ENCODE assay signal across 10 mouse cellular contexts in the genomic region with DNA sequence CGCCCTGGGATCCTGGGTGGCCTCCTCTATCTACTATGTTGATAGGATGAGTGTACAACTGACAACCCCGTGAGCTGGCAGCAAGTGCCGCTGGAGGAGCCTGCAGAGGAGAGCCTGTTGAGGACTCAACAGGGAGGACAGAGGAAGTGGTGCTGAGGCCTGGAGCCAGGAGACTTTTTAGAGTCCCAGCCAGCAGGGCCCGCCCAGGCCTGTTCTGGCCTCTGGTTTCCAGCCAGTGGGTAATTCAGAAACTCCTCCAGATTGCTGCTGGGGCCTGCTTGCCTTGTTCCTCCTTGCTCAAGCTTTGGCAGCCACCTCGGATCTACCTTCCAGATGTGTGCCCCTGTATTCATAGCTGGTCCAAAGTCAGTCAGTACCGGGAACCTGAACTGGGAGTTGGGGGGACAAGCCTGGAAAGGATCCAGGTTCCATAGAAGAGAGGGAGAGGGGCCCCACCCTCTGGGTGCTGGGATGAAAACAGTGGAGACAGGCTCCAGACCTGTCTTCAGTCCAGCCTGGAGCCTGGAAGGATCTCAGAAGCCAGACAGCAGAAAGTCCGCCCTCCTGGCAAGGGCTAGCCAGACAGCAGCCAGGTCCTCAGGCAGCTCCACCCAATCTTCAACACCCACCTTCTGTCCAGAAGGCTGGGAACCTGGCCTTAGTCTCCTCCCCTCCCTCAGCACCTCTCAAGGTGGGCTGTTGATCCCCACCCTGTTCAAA. TPM values are rescaled to one million over a fixed set of nuclear protein-coding genes. Genes with fewer than 3 reads are reported as not detected.
DNase-seq lines count a peak whose midpoint lies in the region; ATAC-seq and TF ChIP-seq lines count a peak whose summit lies in the region.
"Had no signal": no experiment of that assay in that cellular context is flagged by ENCODE, and none has a peak within 500 bp of the region (broad histone marks: within the 10 kb centered on the region; RNA-seq: fewer than 3 reads in every experiment).

No protein-coding gene starts in this region.

- no peak overlapping the region for H3K9ac ChIP-seq in kidney, embryonic 16.5 days (replicated peaks; ENCODE audit: low read length)
- H3K9ac ChIP-seq in forebrain, embryonic 13.5 days, result no peak overlapping the region

- DNase-seq in ovary, adult 18-20 months (ENCODE audit: low spot score), result peak; percentile 50
- DNase-seq in ovary, postnatal 14 days (ENCODE audit: low spot score), result no peak
- peak; percentile 74 to 81 for DNase-seq in gastrocnemius, postnatal 36 days
- DNase-seq in left cerebral cortex, postnatal 14 days (ENCODE audit: low spot score in 2 of 2), result no peak

- no peak overlapping the region for H3K4me2 ChIP-seq in kidney, embryonic 16.5 days (replicated peaks; ENCODE audit: low read depth, low read length)
- no peak overlapping the region for H3K4me2 ChIP-seq in forebrain, embryonic 13.5 days

- 0 out of 2 replicates have a peak, but pooled peaks cover 3% of the 10 kb centered on the region for H3K4me1 ChIP-seq in kidney, embryonic 16.5 days (ENCODE audit: insufficient read depth, low read length)
- peaks cover 4% of the 10 kb centered on the region for H3K4me1 ChIP-seq in testis, adult 2 months (ENCODE audit: control insufficient read depth, insufficient read depth, low read length)
- peaks cover 18% of the 10 kb centered on the region for H3K4me1 ChIP-seq in forebrain, embryonic 13.5 days

- no peak overlapping the region for H3K4me3 ChIP-seq in kidney, embryonic 16.5 days (ENCODE audit: low read length)
- no peak overlapping the region for H3K4me3 ChIP-seq in testis, adult 2 months (ENCODE audit: control insufficient read depth, low read depth, low read length)
- no peak overlapping the region for H3K4me3 ChIP-seq in forebrain, embryonic 13.5 days

- no peak for TF ChIP-seq POLR2A in testis, adult 2 months (IDR thresholded peaks at IDR 0.05; ENCODE audit: control insufficient read depth, low read depth, low read length)

- intact Hi-C loops in gastrocnemius, postnatal 36 days (cut with DNase I), result no loop called here
- intact Hi-C loops in left cerebral cortex, postnatal 14 days (cut with DNase I), result no loop called here

- TF ChIP-seq CTCF in testis, adult 2 months (IDR thresholded peaks at IDR 0.05; ENCODE audit: control insufficient read depth, insufficient read depth, insufficient replicate concordance, low read depth, low read length), result no peak

- no peaks in the 10 kb centered on the region for H3K9me3 ChIP-seq in kidney, embryonic 16.5 days (ENCODE audit: low read length)
- peaks cover 3% of the 10 kb centered on the region; the same call in 1 of the 2 replicates for H3K9me3 ChIP-seq in forebrain, embryonic 13.5 days (replicated peaks)

- WGBS in kidney, embryonic 16.5 days, result 75% methylated on average over 7 of the region's 7 CpGs
- 81% methylated on average over 7 of the region's 7 CpGs for WGBS in forebrain, embryonic 13.5 days

- H3K27me3 ChIP-seq in kidney, embryonic 16.5 days (ENCODE audit: insufficient read depth, low read length), result no peaks in the 10 kb centered on the region
- H3K27me3 ChIP-seq in testis, adult 2 months (ENCODE audit: control insufficient read depth, insufficient read depth, low read length), result no peaks in the 10 kb centered on the region
- H3K27me3 ChIP-seq in forebrain, embryonic 13.5 days, result no peaks in the 10 kb centered on the region

- peak overlapping the region; percentile 40; the same call in 1 of the 2 replicates for H3K27ac ChIP-seq in kidney, embryonic 16.5 days (ENCODE audit: low read length)
- peak overlapping the region; percentile 51; the same call in 1 of the 2 replicates for H3K27ac ChIP-seq in testis, adult 2 months (ENCODE audit: control insufficient read depth, insufficient read depth, low read depth, low read length)
- H3K27ac ChIP-seq in forebrain, embryonic 13.5 days, result no peak overlapping the region

- ATAC-seq in kidney, embryonic 16.5 days (ENCODE audit: low FRiP score, low TSS enrichment), result no peak
- ATAC-seq in monocyte, adult 5-6 weeks (replicated peaks; ENCODE audit: insufficient number of reproducible peaks, low FRiP score, low TSS enrichment, poor library complexity, severe bottlenecking), result no peak
- no peak for ATAC-seq in forebrain, embryonic 13.5 days

- no peaks in the 10 kb centered on the region for H3K36me3 ChIP-seq in kidney, embryonic 16.5 days (ENCODE audit: insufficient read depth, low read length)
- H3K36me3 ChIP-seq in testis, adult 2 months (ENCODE audit: control insufficient read depth, insufficient read depth, low read length), result no peaks in the 10 kb centered on the region
- H3K36me3 ChIP-seq in forebrain, embryonic 13.5 days (ENCODE audit: poor library complexity, severe bottlenecking), result no peaks in the 10 kb centered on the region

RNA-seq across cellular contexts. Expression of gene Lrrc74a, which starts 41.6 kb away (rescaled TPM):
- total RNA-seq in gastrocnemius, postnatal 36 days (2021), result not detected
- polyA plus RNA-seq in kidney, embryonic 16.5 days (2015; fragmentation: Nextera tagmentation; extraction: Ambion mirVana), result not detected in 2 replicates
- 75.3 and 76.4 TPM in 2 replicates for polyA plus RNA-seq in testis, adult 2 months (2012; rRNA removed)
- total RNA-seq in monocyte, adult 5-6 weeks (2017), result not detected in 3 replicates
- total RNA-seq in left cerebral cortex, postnatal 14 days (2021), result not detected
- not detected in 2 replicates for polyA plus RNA-seq in forebrain, embryonic 13.5 days (2015; fragmentation: Nextera tagmentation; extraction: Ambion mirVana)
- total RNA-seq: adrenal gland, postnatal 36 days had no signal
- polyA plus RNA-seq: limb, embryonic 11.5 days had no signal

RNA-seq across cellular contexts. Expression of gene Angel1, which starts 49.5 kb away (rescaled TPM):
- 1 to 10 TPM; 3.5 to 3.9 TPM for total RNA-seq in gastrocnemius, postnatal 36 days (2021)
- 11.7 and 11.9 TPM in 2 replicates for polyA plus RNA-seq in kidney, embryonic 16.5 days (2015; fragmentation: Nextera tagmentation; extraction: Ambion mirVana)
- polyA plus RNA-seq in testis, adult 2 months (2012; rRNA removed), result 188 and 191 TPM in 2 replicates
- total RNA-seq in monocyte, adult 5-6 weeks (2017), result 1.4 to 2.0 TPM (median 1.6 TPM) in 3 replicates
- total RNA-seq in left cerebral cortex, postnatal 14 days (2021), result 1 to 10 TPM; 8.3 to 8.8 TPM
- polyA plus RNA-seq in forebrain, embryonic 13.5 days (2015; fragmentation: Nextera tagmentation; extraction: Ambion mirVana), result 9.8 and 11.3 TPM in 2 replicates

Comparison
In these comparisons a context has a peak if more than half of its experiments do, and no peak if none do; other contexts are left out.
1. DNase-seq: peak in ovary, adult 18-20 months (single experiment) and gastrocnemius, postnatal 36 days (2 of 2); none in ovary, postnatal 14 days (single experiment) and left cerebral cortex, postnatal 14 days (0 of 2).